Mouse (Mus musculus) stomach, postnatal 0 days (tissue): ENCODE results near the gene Dnm3. TPM values are rescaled to one million over a fixed set of nuclear protein-coding genes. Genes with fewer than 3 reads are reported as not detected.

Source experiments
- ATAC-seq: fragments of 200-750 bp; cut with Nextera tagmentation; 2 replicates; pipeline ENCODE4 v1.8.0; 2017; ENCODE audit not compliant: low FRiP score, low TSS enrichment
- DNase-seq: peaks from one replicate; pipeline ENCODE4 v3.0.0-alpha.2; 2016; ENCODE audit warnings: low spot score
- H3K27ac ChIP-seq: fragments of 300-500 bp; sonication (generic); replicated peaks from 2 replicates; pipeline ENCODE4 v1.5.1; 2014; ENCODE audit warnings: mild to moderate bottlenecking, control low read depth
- H3K27me3 ChIP-seq: fragments of 300-500 bp; sonication (generic); 2 replicates; pipeline ENCODE4 v1.6.1; 2014; ENCODE audit warnings: low read length; ENCODE audit not compliant: control insufficient read depth, insufficient read depth
- H3K36me3 ChIP-seq: fragments of 300-500 bp; sonication (generic); 2 replicates; pipeline ENCODE4 v1.6.1; 2014; ENCODE audit warnings: low read length, mixed read lengths; ENCODE audit not compliant: control insufficient read depth, insufficient read depth
- H3K4me1 ChIP-seq: fragments of 300-500 bp; sonication (generic); replicated peaks from 2 replicates; pipeline ENCODE4 v1.6.1; 2014; ENCODE audit warnings: antibody characterized with exemption; ENCODE audit not compliant: control insufficient read depth, insufficient read depth
- H3K4me2 ChIP-seq: fragments of 300-500 bp; sonication (generic); replicated peaks from 2 replicates; pipeline ENCODE4 v1.6.1; 2014; ENCODE audit warnings: low read depth, mild to moderate bottlenecking, control low read depth, moderate library complexity
- H3K4me3 ChIP-seq: fragments of 300-500 bp; sonication (generic); 2 replicates; pipeline ENCODE4 v1.5.1; 2014; ENCODE audit warnings: low read depth, low read length, control low read depth
- H3K9ac ChIP-seq: fragments of 300-500 bp; sonication (generic); 2 replicates; pipeline ENCODE4 v1.6.1; 2014; ENCODE audit warnings: mild to moderate bottlenecking, low read length, control low read depth, mixed read lengths
- H3K9me3 ChIP-seq: fragments of 300-500 bp; sonication (generic); 2 replicates; pipeline ENCODE4 v1.6.1; 2016; ENCODE audit warnings: low read length; ENCODE audit not compliant: control insufficient read depth
- CTCF ChIP-seq: IDR thresholded peaks from 2 replicates; pipeline ENCODE4 v1.5.1; 2016; ENCODE audit warnings: antibody characterized with exemption, low read depth, mild to moderate bottlenecking, moderate library complexity
- EP300 ChIP-seq: optimal IDR thresholded peaks from 2 replicates; pipeline ENCODE3; 2016; ENCODE audit warnings: antibody characterized with exemption
- WGBS: fragments of 180-500 bp; shearing (Covaris S2); extraction: QIAGEN DNeasy Blood & Tissue Kit; methylation state at CpG from one replicate; pipeline ENCODE4 v1.1.7; 2014; 5-methylcytosine and 5-hydroxymethylcytosine counted together
- polyA plus RNA-seq: library from polyadenylated mRNA; unstranded; fragments of >200 nt; fragmentation: Nextera tagmentation; extraction: Ambion mirVana; gene quantifications from 2 replicates; pipeline ENCODE4 v1.2.1, GENCODE M21; 2015

Gene Dnm3
- polyA plus RNA-seq, 1 experiment from 2014 or later: 2.1 TPM

GRCm38 (mm10) chr1:162042384-162042783, 435.4 kb downstream of the Dnm3 start:
- DNase-seq (no peak), ATAC-seq (no peak)
- H3K36me3 ChIP-seq: no peaks in the 10 kb centered on the region
- peaks cover 3% of the 10 kb centered on the region; the same call in 1 of the 2 replicates for H3K4me1 ChIP-seq
- 91% methylated on average over 5 of the region's 5 CpGs for WGBS
- no peaks in the 10 kb centered on the region for H3K27me3 ChIP-seq
- no peak overlapping the region for H3K27ac ChIP-seq
- no peak for TF ChIP-seq EP300
- no peak for TF ChIP-seq CTCF
- H3K9me3 ChIP-seq: no peaks in the 10 kb centered on the region
- H3K9ac ChIP-seq: no peak overlapping the region
- H3K4me2 ChIP-seq: no peak overlapping the region
- H3K4me3 ChIP-seq: no peak overlapping the region

DNA sequence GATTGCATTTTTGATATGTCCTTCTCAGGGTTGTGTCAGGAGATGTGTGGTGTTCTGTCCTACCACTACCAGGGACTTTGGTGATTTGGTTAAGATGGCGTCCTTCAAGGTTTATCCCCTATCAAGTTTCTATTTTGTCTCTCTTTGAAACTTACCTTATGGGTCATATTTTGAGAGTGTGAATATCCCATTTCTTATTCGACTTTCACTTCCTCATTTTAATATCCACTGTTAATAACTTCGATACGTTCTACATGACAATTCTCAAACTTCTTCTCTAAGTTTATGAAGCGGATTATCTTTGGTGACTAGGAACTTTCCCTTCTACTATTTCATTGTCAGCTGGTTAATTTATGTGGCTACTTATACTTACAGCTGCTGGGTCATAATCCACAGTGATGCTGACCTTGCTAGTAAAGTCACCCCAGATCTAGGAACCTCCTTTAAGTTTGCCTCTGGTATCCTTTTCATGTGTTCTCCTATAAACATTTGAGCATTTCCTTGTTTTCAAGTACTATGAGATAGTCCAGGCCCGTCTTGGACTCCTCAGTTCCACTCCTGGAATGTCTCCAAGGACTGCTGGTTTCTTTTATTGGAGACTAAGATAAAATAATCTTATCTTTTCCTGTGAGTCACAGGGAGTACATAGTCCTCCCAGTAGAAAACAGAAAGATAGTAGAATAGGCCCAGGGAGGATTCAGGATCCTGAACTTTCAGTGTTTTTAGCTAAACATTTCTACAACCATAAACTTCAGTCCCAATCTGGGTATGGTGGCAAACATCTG, 437.2 kb downstream of the Dnm3 start:
- no peak for TF ChIP-seq CTCF
- TF ChIP-seq EP300: no peak
- Histone ChIP-seq H3K27ac (no peak overlapping the region), H3K4me2 (no peak overlapping the region), H3K4me3 (no peak overlapping the region), H3K27me3 (no peaks in the 10 kb centered on the region), H3K36me3 (no peaks in the 10 kb centered on the region), H3K9ac (no peak overlapping the region), H3K4me1 (peaks cover 3% of the 10 kb centered on the region; the same call in 1 of the 2 replicates), H3K9me3 (no peaks in the 10 kb centered on the region)
- no peak for DNase-seq
- WGBS: 51% methylated on average over 6 of the region's 6 CpGs
- no peak for ATAC-seq

GRCm38 (mm10) chr1:162039808-162040207, 438.0 kb downstream of the Dnm3 start:
- no peaks in the 10 kb centered on the region for H3K27me3 ChIP-seq
- H3K9me3 ChIP-seq: no peaks in the 10 kb centered on the region
- H3K36me3 ChIP-seq: no peaks in the 10 kb centered on the region
- no peak for ATAC-seq
- no peak overlapping the region for H3K4me2 ChIP-seq
- no peak for DNase-seq
- H3K4me3 ChIP-seq: no peak overlapping the region
- WGBS: 35% methylated on average over 7 of the region's 7 CpGs
- TF ChIP-seq EP300: no peak
- TF ChIP-seq CTCF: no peak
- peak overlapping the region; percentile 24; the same call in 1 of the 2 replicates for H3K27ac ChIP-seq
- peaks cover 3% of the 10 kb centered on the region; the same call in 1 of the 2 replicates for H3K4me1 ChIP-seq
- no peak overlapping the region for H3K9ac ChIP-seq

GRCm38 (mm10) chr1:162039011-162039595, 438.7 kb downstream of the Dnm3 start:
- 46% methylated on average over 9 of the region's 9 CpGs for WGBS
- peaks cover 3% of the 10 kb centered on the region; the same call in 1 of the 2 replicates for H3K4me1 ChIP-seq
- peak overlapping the region; percentile 31; the same call in 1 of the 2 replicates for H3K27ac ChIP-seq
- no peaks in the 10 kb centered on the region for H3K9me3 ChIP-seq
- DNase-seq (no peak), ATAC-seq (no peak)
- no peak overlapping the region for H3K9ac ChIP-seq
- no peak overlapping the region for H3K4me3 ChIP-seq
- TF ChIP-seq EP300 (no peak), CTCF (no peak)
- H3K4me2 ChIP-seq: no peak overlapping the region
- no peaks in the 10 kb centered on the region for H3K36me3 ChIP-seq
- no peaks in the 10 kb centered on the region for H3K27me3 ChIP-seq

DNA sequence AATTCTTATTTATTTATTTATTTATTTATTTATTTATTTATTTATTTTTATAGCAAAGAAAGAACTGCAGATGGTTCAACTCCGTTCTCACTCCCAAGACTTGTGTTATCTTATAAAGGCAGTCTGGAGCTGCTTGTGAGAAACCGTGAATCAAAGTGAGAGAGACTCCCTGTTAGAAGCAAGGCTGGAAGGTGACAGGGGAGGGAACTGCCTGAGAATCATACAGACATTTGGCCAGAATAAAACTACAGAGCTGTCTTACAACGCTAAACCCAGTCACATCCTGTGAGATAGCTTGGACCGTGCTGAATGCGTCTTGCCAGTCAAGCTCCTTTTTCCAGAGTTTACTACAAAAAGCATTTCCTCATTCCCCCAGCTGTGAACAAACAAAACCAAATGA, 439.4 kb downstream of the Dnm3 start:
- no peak for DNase-seq
- H3K4me2 ChIP-seq: no peak overlapping the region
- no peaks in the 10 kb centered on the region for H3K36me3 ChIP-seq
- H3K4me3 ChIP-seq: no peak overlapping the region
- H3K9ac ChIP-seq: no peak overlapping the region
- TF ChIP-seq CTCF (no peak), EP300 (no peak)
- 53% methylated on average over 5 of the region's 5 CpGs for WGBS
- H3K9me3 ChIP-seq: no peaks in the 10 kb centered on the region
- H3K27me3 ChIP-seq: no peaks in the 10 kb centered on the region
- no peak for ATAC-seq
- H3K27ac ChIP-seq: no peak overlapping the region; the same call in 1 of the 2 replicates
- H3K4me1 ChIP-seq: peaks cover 3% of the 10 kb centered on the region; the same call in 1 of the 2 replicates

- Histone ChIP-seq H3K9ac (no peak overlapping the region), H3K4me3 (no peak overlapping the region), H3K36me3 (no peaks in the 10 kb centered on the region), H3K4me1 (peaks cover 3% of the 10 kb centered on the region; the same call in 1 of the 2 replicates), H3K27me3 (no peaks in the 10 kb centered on the region), H3K27ac (peak overlapping the region; percentile 25; the same call in 1 of the 2 replicates), H3K4me2 (no peak overlapping the region), H3K9me3 (no peaks in the 10 kb centered on the region)
- 0 out of 2 replicates have a peak, but pooled peaks have one; percentile 1 for TF ChIP-seq CTCF
- TF ChIP-seq EP300: no peak
- WGBS: 41% methylated on average over 10 of the region's 10 CpGs
- peak; percentile 24 for DNase-seq
- ATAC-seq: peak; percentile 65; the same call in 1 of the 2 replicates
These were observed 439.8 kb downstream of the Dnm3 start for GRCm38 (mm10) chr1:162037968-162038421.
